Mouse (Mus musculus): Measurements from ENCODE around the gene Cltrn.

The Cltrn gene

GRCm38 (mm10) chrX:164088582-164088981 is at the start of gene Cltrn:
Gene Cltrn (plus strand): TSS chrX:164088830.
- in situ Hi-C loops (cut with MboI): no loop called here

GRCm38 (mm10) chrX:164038882-164039281 is 49.7 kb upstream of the Cltrn start:
- in situ Hi-C loops (cut with MboI): no loop called here

- in situ Hi-C loops (cut with MboI): no loop called here
Measured at GRCm38 (mm10) chrX:164042069-164042468, 46.6 kb upstream of the Cltrn start.

- in situ Hi-C loops (cut with MboI): no loop called here
Measured at GRCm38 (mm10) chrX:164046736-164047135, 41.9 kb upstream of the Cltrn start.

GRCm38 (mm10) chrX:164055726-164056125 is 32.9 kb upstream of the Cltrn start:
- in situ Hi-C loops (cut with MboI): no loop called here

- in situ Hi-C loops (cut with MboI): no loop called here
Measured at GRCm38 (mm10) chrX:164058523-164058922, 30.1 kb upstream of the Cltrn start.

GRCm38 (mm10) chrX:164059070-164059469 is 29.6 kb upstream of the Cltrn start:
- in situ Hi-C loops (cut with MboI): no loop called here

- in situ Hi-C loops (cut with MboI): no loop called here
Measured at GRCm38 (mm10) chrX:164066185-164066584, 22.4 kb upstream of the Cltrn start.

- in situ Hi-C loops (cut with MboI): no loop called here
Measured at GRCm38 (mm10) chrX:164068968-164069367, 19.7 kb upstream of the Cltrn start.

- in situ Hi-C loops (cut with MboI): no loop called here
Measured at GRCm38 (mm10) chrX:164076040-164076775, 12.4 kb upstream of the Cltrn start, which contains the start of gene Siah1b. Gene Siah1b (minus strand): TSS chrX:164076493.

GRCm38 (mm10) chrX:164082030-164082429 is 6.6 kb upstream of the Cltrn start:
- in situ Hi-C loops (cut with MboI): no loop called here

- in situ Hi-C loops (cut with MboI): no loop called here
Measured at GRCm38 (mm10) chrX:164089916-164090315, 1.3 kb downstream of the Cltrn start.

- in situ Hi-C loops (cut with MboI): no loop called here
Measured at GRCm38 (mm10) chrX:164092300-164093169, 3.9 kb downstream of the Cltrn start.

GRCm38 (mm10) chrX:164093435-164093834 is 4.8 kb downstream of the Cltrn start:
- in situ Hi-C loops (cut with MboI): no loop called here

- in situ Hi-C loops (cut with MboI): no loop called here
Measured at GRCm38 (mm10) chrX:164095838-164096237, 7.2 kb downstream of the Cltrn start.

- in situ Hi-C loops (cut with MboI): no loop called here
Measured at GRCm38 (mm10) chrX:164101483-164101882, 12.9 kb downstream of the Cltrn start.

- in situ Hi-C loops (cut with MboI): no loop called here
Measured at GRCm38 (mm10) chrX:164102198-164102597, 13.6 kb downstream of the Cltrn start.

GRCm38 (mm10) chrX:164102656-164103055 is 14.0 kb downstream of the Cltrn start:
- in situ Hi-C loops (cut with MboI): no loop called here

GRCm38 (mm10) chrX:164111146-164111545 is 22.5 kb downstream of the Cltrn start:
- in situ Hi-C loops (cut with MboI): no loop called here

- in situ Hi-C loops (cut with MboI): no loop called here
Measured at GRCm38 (mm10) chrX:164113744-164114143, 25.1 kb downstream of the Cltrn start.

GRCm38 (mm10) chrX:164123942-164124341 is 35.3 kb downstream of the Cltrn start:
- in situ Hi-C loops (cut with MboI): no loop called here

- in situ Hi-C loops (cut with MboI): no loop called here
Measured at GRCm38 (mm10) chrX:164133531-164133930, 44.9 kb downstream of the Cltrn start.

GRCm38 (mm10) chrX:164135304-164135818 is 46.7 kb downstream of the Cltrn start:
- in situ Hi-C loops (cut with MboI): no loop called here
